Mouse (Mus musculus): ENCODE results near the gene Pla2g3. TPM values are rescaled to one million over a fixed set of nuclear protein-coding genes. Genes with fewer than 3 reads are reported as not detected.

Pla2g3 gene
- total RNA-seq, 2 experiments from 2014 or later = not detected

Other genes starting within 250 kb of the Pla2g3 start
- 54.8 and 79.9 TPM in 2 replicates for gene Drg1, start 221.9 kb upstream of the Pla2g3 start, total RNA-seq (2015; ENCODE audit: low replicate concordance)
- gene Drg1, start 221.9 kb upstream of the Pla2g3 start, total RNA-seq (2017; ENCODE audit: low replicate concordance) = 66.1 and 97.9 TPM in 2 replicates
- gene Patz1, start 199.4 kb upstream of the Pla2g3 start, total RNA-seq (2015; ENCODE audit: low replicate concordance) = 18.0 and 18.6 TPM in 2 replicates
- 13.5 and 22.2 TPM in 2 replicates for gene Patz1, start 199.4 kb upstream of the Pla2g3 start, total RNA-seq (2017; ENCODE audit: low replicate concordance)
- gene Pik3ip1, start 157.9 kb upstream of the Pla2g3 start, total RNA-seq (2015; ENCODE audit: low replicate concordance) = 0.77 and 2.9 TPM in 2 replicates
- gene Pik3ip1, start 157.9 kb upstream of the Pla2g3 start, total RNA-seq (2017; ENCODE audit: low replicate concordance) = 3.5 and 3.8 TPM in 2 replicates
- 4.2 and 4.4 TPM in 2 replicates for gene Limk2, start 79.1 kb upstream of the Pla2g3 start, total RNA-seq (2015; ENCODE audit: low replicate concordance)
- gene Limk2, start 79.1 kb upstream of the Pla2g3 start, total RNA-seq (2017; ENCODE audit: low replicate concordance) = 6.4 and 9.7 TPM in 2 replicates
- 2.7 and 6.3 TPM in 2 replicates for gene Rnf185, start 35.9 kb upstream of the Pla2g3 start, total RNA-seq (2015; ENCODE audit: low replicate concordance)
- 3.2 and 3.6 TPM in 2 replicates for gene Rnf185, start 35.9 kb upstream of the Pla2g3 start, total RNA-seq (2017; ENCODE audit: low replicate concordance)
- 0.38 and 2.5 TPM in 2 replicates for gene Inpp5j, start 16.5 kb downstream of the Pla2g3 start, total RNA-seq (2015; ENCODE audit: low replicate concordance)
- gene Inpp5j, start 16.5 kb downstream of the Pla2g3 start, total RNA-seq (2017; ENCODE audit: low replicate concordance) = 0.34 and 0.42 TPM in 2 replicates
- gene Selenom, start 26.4 kb downstream of the Pla2g3 start, total RNA-seq (2015; ENCODE audit: low replicate concordance) = not detected in 2 replicates
- gene Selenom, start 26.4 kb downstream of the Pla2g3 start, total RNA-seq (2017; ENCODE audit: low replicate concordance) = 1.5 TPM in 1 of 2 replicates, not detected in the other
- gene Smtn, start 52.3 kb downstream of the Pla2g3 start, total RNA-seq (2015; ENCODE audit: low replicate concordance) = 4.2 and 13.6 TPM in 2 replicates
- 2.0 and 2.7 TPM in 2 replicates for gene Smtn, start 52.3 kb downstream of the Pla2g3 start, total RNA-seq (2017; ENCODE audit: low replicate concordance)
- 4.0 and 7.7 TPM in 2 replicates for gene Morc2a, start 160.9 kb downstream of the Pla2g3 start, total RNA-seq (2015; ENCODE audit: low replicate concordance)
- gene Morc2a, start 160.9 kb downstream of the Pla2g3 start, total RNA-seq (2017; ENCODE audit: low replicate concordance) = 8.1 and 10.0 TPM in 2 replicates

All from erythroblast, adult 5-6 weeks (primary cell).